Mouse (Mus musculus) hindbrain, postnatal 0 days (tissue): ENCODE results near the gene Phf12. TPM values are rescaled to one million over a fixed set of nuclear protein-coding genes. Genes with fewer than 3 reads are reported as not detected.

Experiments
- ATAC-seq: fragments of 200-750 bp; cut with Nextera tagmentation; 2 replicates; pipeline ENCODE4 v1.8.0; 2017; ENCODE audit warnings: mild to moderate bottlenecking, moderate TSS enrichment, moderate library complexity
- DNase-seq: peaks from one replicate; pipeline ENCODE4 v3.0.0-alpha.2; 2015; ENCODE audit warnings: low spot score
- H3K27ac ChIP-seq: fragments of 300-500 bp; sonication (generic); 2 replicates; pipeline ENCODE4 v1.5.1; 2014; ENCODE audit warnings: mild to moderate bottlenecking
- H3K27me3 ChIP-seq: fragments of 300-500 bp; sonication (generic); 2 replicates; pipeline ENCODE4 v1.6.1; 2014; ENCODE audit warnings: low read length, mixed read lengths; ENCODE audit not compliant: insufficient read depth
- H3K36me3 ChIP-seq: fragments of 300-500 bp; sonication (generic); 2 replicates; pipeline ENCODE4 v1.6.1; 2014; ENCODE audit warnings: low read length, mixed read lengths; ENCODE audit not compliant: insufficient read depth
- H3K4me1 ChIP-seq: fragments of 300-500 bp; sonication (generic); 2 replicates; pipeline ENCODE4 v1.6.1; 2014; ENCODE audit warnings: antibody characterized with exemption, low read length, mixed read lengths; ENCODE audit not compliant: insufficient read depth
- H3K4me2 ChIP-seq: fragments of 300-500 bp; sonication (generic); 2 replicates; pipeline ENCODE4 v1.6.1; 2014; ENCODE audit warnings: low read depth, mild to moderate bottlenecking, low read length, moderate library complexity, mixed read lengths
- H3K4me3 ChIP-seq: fragments of 300-500 bp; sonication (generic); 2 replicates; pipeline ENCODE4 v1.5.1; 2014; ENCODE audit warnings: low read length
- H3K9ac ChIP-seq: fragments of 300-500 bp; sonication (generic); replicated peaks from 2 replicates; pipeline ENCODE4 v1.6.1; 2014; ENCODE audit warnings: mild to moderate bottlenecking, low read length, moderate library complexity, mixed read lengths
- H3K9me3 ChIP-seq: fragments of 300-500 bp; sonication (generic); 2 replicates; pipeline ENCODE4 v1.6.1; 2016; ENCODE audit warnings: low read length, mixed read lengths
- CTCF ChIP-seq: IDR thresholded peaks from 2 replicates; pipeline ENCODE4 v1.5.1; 2016; ENCODE audit warnings: antibody characterized with exemption, control low read depth, low read depth
- WGBS: fragments of 180-500 bp; shearing (Covaris S2); extraction: QIAGEN DNeasy Blood & Tissue Kit; methylation state at CpG from one replicate; pipeline ENCODE4 v1.1.7; 2014; 5-methylcytosine and 5-hydroxymethylcytosine counted together
- microRNA counts: library from miRNA; unstranded; fragments of <30 nt; microRNA quantifications from one replicate; lab custom pipeline; 2015
- microRNA-seq, 2 experiments: library from miRNA; unstranded; fragments of <30 nt; microRNA quantifications; one replicate each; pipeline ENCODE4; 2016
- polyA plus RNA-seq: library from polyadenylated mRNA; unstranded; fragments of >200 nt; fragmentation: Nextera tagmentation; extraction: Ambion mirVana; gene quantifications from 2 replicates; pipeline ENCODE4 v1.2.1, GENCODE M21; 2015
- total RNA-seq: library from RNA; depleted of rRNA; stranded (reverse); fragments of >200 nt; gene quantifications from 2 replicates; pipeline ENCODE4 v1.2.3, GENCODE M21; 2014; rRNA removed

The Phf12 gene
- total and polyA plus RNA-seq, 2 experiments from 2014 or later = 8.3 to 31.9 TPM

GRCm38 (mm10) chr11:78069130-78069529 lies 86.6 kb downstream of the Phf12 start:
- H3K4me3 ChIP-seq = no peak overlapping the region
- no peak overlapping the region for H3K4me2 ChIP-seq
- no peaks in the 10 kb centered on the region for H3K27me3 ChIP-seq
- no peaks in the 10 kb centered on the region for H3K4me1 ChIP-seq
- ATAC-seq = no peak
- DNase-seq = no peak
- H3K9me3 ChIP-seq = no peaks in the 10 kb centered on the region
- no peak overlapping the region for H3K27ac ChIP-seq
- no peak overlapping the region for H3K9ac ChIP-seq
- 81% methylated on average over 5 of the region's 5 CpGs for WGBS
- TF ChIP-seq CTCF = no peak
- H3K36me3 ChIP-seq = peaks cover 13% of the 10 kb centered on the region

- Histone ChIP-seq H3K4me2 (no peak overlapping the region), H3K4me3 (no peak overlapping the region), H3K36me3 (peaks cover 18% of the 10 kb centered on the region), H3K4me1 (no peaks in the 10 kb centered on the region), H3K27ac (no peak overlapping the region), H3K9me3 (no peaks in the 10 kb centered on the region), H3K9ac (no peak overlapping the region), H3K27me3 (no peaks in the 10 kb centered on the region)
- ATAC-seq = no peak
- TF ChIP-seq CTCF = no peak
- WGBS = 84% methylated on average over 6 of the region's 6 CpGs
- no peak for DNase-seq
Measured at GRCm38 (mm10) chr11:78069646-78070045, 87.1 kb downstream of the Phf12 start.

GRCm38 (mm10) chr11:78071938-78072337 lies 89.4 kb downstream of the Phf12 start:
- Histone ChIP-seq H3K36me3 (peaks cover 34% of the 10 kb centered on the region), H3K27ac (no peak overlapping the region), H3K27me3 (no peaks in the 10 kb centered on the region), H3K9me3 (no peaks in the 10 kb centered on the region), H3K4me2 (no peak overlapping the region), H3K9ac (no peak overlapping the region), H3K4me3 (no peak overlapping the region), H3K4me1 (no peaks in the 10 kb centered on the region)
- no peak for TF ChIP-seq CTCF
- 82% methylated on average over 5 of the region's 5 CpGs for WGBS
- DNase-seq = no peak
- no peak for ATAC-seq

- H3K27me3 ChIP-seq = no peaks in the 10 kb centered on the region
- H3K9ac ChIP-seq = no peak overlapping the region
- H3K4me3 ChIP-seq = no peak overlapping the region
- no peak for TF ChIP-seq CTCF
- no peaks in the 10 kb centered on the region for H3K9me3 ChIP-seq
- H3K4me1 ChIP-seq = no peaks in the 10 kb centered on the region
- no peak overlapping the region for H3K4me2 ChIP-seq
- no peak overlapping the region for H3K27ac ChIP-seq
- H3K36me3 ChIP-seq = peaks cover 38% of the 10 kb centered on the region
- no peak for DNase-seq
- no peak for ATAC-seq
- WGBS = 32% methylated on average over 6 of the region's 6 CpGs
Measured at GRCm38 (mm10) chr11:78072425-78073130, 90.0 kb downstream of the Phf12 start.

- no peak overlapping the region for H3K4me3 ChIP-seq
- no peak overlapping the region for H3K9ac ChIP-seq
- no peak for DNase-seq
- H3K27ac ChIP-seq = no peak overlapping the region
- whole genome bisulfite sequencing = 95% methylated on average over 9 of the region's 9 CpGs
- H3K9me3 ChIP-seq = no peaks in the 10 kb centered on the region
- peaks cover 42% of the 10 kb centered on the region for H3K36me3 ChIP-seq
- TF ChIP-seq CTCF = no peak
- H3K27me3 ChIP-seq = no peaks in the 10 kb centered on the region
- ATAC-seq = no peak
- 0 out of 2 replicates have a peak, but pooled peaks cover under 1% of the 10 kb centered on the region for H3K4me1 ChIP-seq
- H3K4me2 ChIP-seq = no peak overlapping the region
Measured at GRCm38 (mm10) chr11:78073577-78074276, 91.2 kb downstream of the Phf12 start.

- H3K9ac ChIP-seq = no peak overlapping the region
- H3K27ac ChIP-seq = no peak overlapping the region
- no peak overlapping the region for H3K4me2 ChIP-seq
- no peaks in the 10 kb centered on the region for H3K9me3 ChIP-seq
- WGBS = 97% methylated on average over 2 of the region's 2 CpGs
- H3K36me3 ChIP-seq = peaks cover 42% of the 10 kb centered on the region
- no peak for DNase-seq
- H3K4me1 ChIP-seq = 0 out of 2 replicates have a peak, but pooled peaks cover 6% of the 10 kb centered on the region
- TF ChIP-seq CTCF = no peak
- no peaks in the 10 kb centered on the region for H3K27me3 ChIP-seq
- H3K4me3 ChIP-seq = no peak overlapping the region
- no peak for ATAC-seq
Measured at GRCm38 (mm10) chr11:78074277-78074652, 91.7 kb downstream of the Phf12 start.

GRCm38 (mm10) chr11:78074666-78075065 lies 92.1 kb downstream of the Phf12 start:
- Histone ChIP-seq H3K36me3 (peaks cover 42% of the 10 kb centered on the region), H3K4me3 (no peak overlapping the region), H3K9me3 (no peaks in the 10 kb centered on the region), H3K27ac (no peak overlapping the region), H3K4me2 (no peak overlapping the region), H3K4me1 (0 out of 2 replicates have a peak, but pooled peaks cover 10% of the 10 kb centered on the region), H3K27me3 (no peaks in the 10 kb centered on the region), H3K9ac (no peak overlapping the region)
- no peak for TF ChIP-seq CTCF
- no peak for DNase-seq
- no peak for ATAC-seq
- 90% methylated on average over 4 of the region's 4 CpGs for WGBS

MicroRNA genes within 50 kb of the gene (microRNA counts, 519-probe panel; counts per million panel counts)
- 2,600 counts per million, percentile 39 among the panel's probes with 10 or more counts for microRNA mmu-miR-144 (lab: Ali Mortazavi, UCI)
- microRNA mmu-miR-451 (lab: Ali Mortazavi, UCI) = 3,768 counts per million, percentile 66 among the panel's probes with 10 or more counts

Small RNA genes lying within 50 kb of the gene (microRNA-seq; reads per million reads assigned to microRNA genes)
- 30.5 to 72.3 reads per million in 2 experiments for gene Mir144
- 0 reads per million in 2 experiments for gene Mir451a
- 0 reads per million in 2 experiments for gene Mir451b

Other genes starting within 250 kb of the Phf12 start
- 64.6 and 68.8 TPM in 2 replicates for gene Myo18a, start 219.5 kb upstream of the Phf12 start, total RNA-seq
- gene Myo18a, start 219.5 kb upstream of the Phf12 start, polyA plus RNA-seq = 28.2 and 29.8 TPM in 2 replicates
- gene Gm10277, start 195.0 kb upstream of the Phf12 start, total RNA-seq = not detected in 2 replicates
- gene Gm10277, start 195.0 kb upstream of the Phf12 start, polyA plus RNA-seq = 0.69 and 0.91 TPM in 2 replicates
- 2.8 and 6.8 TPM in 2 replicates for gene Pipox, start 88.7 kb upstream of the Phf12 start, total RNA-seq
- 4.4 and 4.6 TPM in 2 replicates for gene Pipox, start 88.7 kb upstream of the Phf12 start, polyA plus RNA-seq
- gene Sez6, start 52.0 kb upstream of the Phf12 start, total RNA-seq = 175 and 177 TPM in 2 replicates
- gene Sez6, start 52.0 kb upstream of the Phf12 start, polyA plus RNA-seq = 113 and 127 TPM in 2 replicates
- 63.8 and 69.6 TPM in 2 replicates for gene Dhrs13, start 49.5 kb downstream of the Phf12 start, total RNA-seq
- gene Dhrs13, start 49.5 kb downstream of the Phf12 start, polyA plus RNA-seq = 48.2 and 52.8 TPM in 2 replicates
- gene Flot2, start 55.2 kb downstream of the Phf12 start, total RNA-seq = 107 and 108 TPM in 2 replicates
- gene Flot2, start 55.2 kb downstream of the Phf12 start, polyA plus RNA-seq = 121 and 123 TPM in 2 replicates
- gene Eral1, start 97.6 kb downstream of the Phf12 start, total RNA-seq = 38.4 and 40.3 TPM in 2 replicates
- gene Eral1, start 97.6 kb downstream of the Phf12 start, polyA plus RNA-seq = 25.7 and 26.9 TPM in 2 replicates
- 27.6 and 32.6 TPM in 2 replicates for gene Fam222b, start 111.9 kb downstream of the Phf12 start, total RNA-seq
- gene Fam222b, start 111.9 kb downstream of the Phf12 start, polyA plus RNA-seq = 22.6 and 22.9 TPM in 2 replicates
- 124 and 130 TPM in 2 replicates for gene Traf4, start 182.8 kb downstream of the Phf12 start, total RNA-seq
- gene Traf4, start 182.8 kb downstream of the Phf12 start, polyA plus RNA-seq = 79.5 and 88.7 TPM in 2 replicates
- gene Nek8, start 193.9 kb downstream of the Phf12 start, total RNA-seq = 7.6 and 11.8 TPM in 2 replicates
- 7.3 and 7.7 TPM in 2 replicates for gene Nek8, start 193.9 kb downstream of the Phf12 start, polyA plus RNA-seq
- gene Tlcd1, start 194.0 kb downstream of the Phf12 start, total RNA-seq = 37.5 and 46.1 TPM in 2 replicates
- 36.8 and 42.6 TPM in 2 replicates for gene Tlcd1, start 194.0 kb downstream of the Phf12 start, polyA plus RNA-seq
- 418 and 469 TPM in 2 replicates for gene Rpl23a, start 200.8 kb downstream of the Phf12 start, total RNA-seq
- 906 and 915 TPM in 2 replicates for gene Rpl23a, start 200.8 kb downstream of the Phf12 start, polyA plus RNA-seq
- 85.6 and 96.4 TPM in 2 replicates for gene Rab34, start 205.7 kb downstream of the Phf12 start, total RNA-seq
- 63.5 and 76.2 TPM in 2 replicates for gene Rab34, start 205.7 kb downstream of the Phf12 start, polyA plus RNA-seq
- 1.9 and 4.9 TPM in 2 replicates for gene Proca1, start 210.6 kb downstream of the Phf12 start, total RNA-seq
- 5.6 and 5.8 TPM in 2 replicates for gene Proca1, start 210.6 kb downstream of the Phf12 start, polyA plus RNA-seq